Mouse (Mus musculus) embryonic facial prominence, embryonic 14.5 days (tissue): ENCODE measurements around the gene Pdzd3. TPM values are rescaled to one million over a fixed set of nuclear protein-coding genes. Genes with fewer than 3 reads are reported as not detected.

ENCODE experiments used
- ATAC-seq: fragments of 200-750 bp; cut with Nextera tagmentation; 2 replicates; pipeline ENCODE4 v1.8.0; 2017; ENCODE audit warnings: low read depth, moderate number of reproducible peaks, moderate TSS enrichment
- DNase-seq: peaks from one replicate; pipeline ENCODE4 v3.0.0-alpha.2; 2015; ENCODE audit warnings: low spot score
- H3K27ac ChIP-seq: fragments of 300-500 bp; sonication (generic); replicated peaks from 2 replicates; pipeline ENCODE4 v1.5.1; 2014; ENCODE audit warnings: low read depth, mild to moderate bottlenecking, low read length, moderate library complexity
- H3K27me3 ChIP-seq: fragments of 300-500 bp; sonication (generic); replicated peaks from 2 replicates; pipeline ENCODE4 v1.6.1; 2014; ENCODE audit warnings: low read length; ENCODE audit not compliant: control insufficient read depth, insufficient read depth
- H3K36me3 ChIP-seq: fragments of 300-500 bp; sonication (generic); 2 replicates; pipeline ENCODE4 v1.6.1; 2014; ENCODE audit warnings: low read length, mixed read lengths; ENCODE audit not compliant: control insufficient read depth, insufficient read depth
- H3K4me1 ChIP-seq: fragments of 300-500 bp; sonication (generic); 2 replicates; pipeline ENCODE4 v1.6.1; 2014; ENCODE audit warnings: antibody characterized with exemption, low read length; ENCODE audit not compliant: control insufficient read depth, insufficient read depth
- H3K4me2 ChIP-seq: fragments of 300-500 bp; sonication (generic); 2 replicates; pipeline ENCODE4 v1.6.1; 2014; ENCODE audit warnings: low read depth, mild to moderate bottlenecking, low read length, moderate library complexity, mixed read lengths
- H3K4me3 ChIP-seq: fragments of 300-500 bp; sonication (generic); 2 replicates; pipeline ENCODE4 v1.5.1; 2014; ENCODE audit warnings: low read depth, mild to moderate bottlenecking, low read length
- H3K9ac ChIP-seq: fragments of 300-500 bp; sonication (generic); 2 replicates; pipeline ENCODE4 v1.6.1; 2014; ENCODE audit warnings: low read depth, mild to moderate bottlenecking, low read length, moderate library complexity, mixed read lengths
- H3K9me3 ChIP-seq: fragments of 300-500 bp; sonication (generic); 2 replicates; pipeline ENCODE4 v1.6.1; 2016; ENCODE audit warnings: low read length; ENCODE audit not compliant: control insufficient read depth
- WGBS: fragments of 180-500 bp; shearing (Covaris S2); extraction: QIAGEN DNeasy Blood & Tissue Kit; methylation state at CpG from one replicate; pipeline ENCODE4 v1.1.7; 2014; 5-methylcytosine and 5-hydroxymethylcytosine counted together
- polyA plus RNA-seq: library from polyadenylated mRNA; unstranded; fragments of >200 nt; fragmentation: Nextera tagmentation; extraction: Ambion mirVana; gene quantifications from 2 replicates; pipeline ENCODE4 v1.2.1, GENCODE M21; 2014

Pdzd3 gene
- polyA plus RNA-seq, 1 experiment from 2014 or later, result 0.15 TPM

GRCm38 (mm10) chr9:44259014-44259413, 7.7 kb upstream of the Pdzd3 start:
- H3K9me3 ChIP-seq, result no peaks in the 10 kb centered on the region
- H3K27me3 ChIP-seq, result no peaks in the 10 kb centered on the region
- H3K27ac ChIP-seq, result no peak overlapping the region
- no peak for ATAC-seq
- no peak overlapping the region for H3K9ac ChIP-seq
- H3K4me2 ChIP-seq, result no peak overlapping the region
- 82% methylated on average over 10 of the region's 10 CpGs for WGBS
- no peak for DNase-seq
- H3K4me3 ChIP-seq, result no peak overlapping the region
- H3K4me1 ChIP-seq, result peaks cover 13% of the 10 kb centered on the region
- H3K36me3 ChIP-seq, result peaks cover 5% of the 10 kb centered on the region; the same call in 1 of the 2 replicates

- Histone ChIP-seq H3K27me3 (no peaks in the 10 kb centered on the region), H3K4me2 (no peak overlapping the region), H3K4me1 (peaks cover 16% of the 10 kb centered on the region), H3K36me3 (no peaks in the 10 kb centered on the region), H3K27ac (no peak overlapping the region), H3K9ac (no peak overlapping the region), H3K4me3 (no peak overlapping the region), H3K9me3 (no peaks in the 10 kb centered on the region)
- no peak for DNase-seq
- ATAC-seq, result no peak
- 75% methylated on average over 8 of the region's 8 CpGs for WGBS
These were observed 4.9 kb upstream of the Pdzd3 start for GRCm38 (mm10) chr9:44256213-44256612.

GRCm38 (mm10) chr9:44255136-44255521, 3.9 kb upstream of the Pdzd3 start:
- WGBS, result 47% methylated on average over 6 of the region's 6 CpGs
- Histone ChIP-seq H3K27ac (peak overlapping the region; percentile 34; the same call in 1 of the 2 replicates), H3K4me2 (no peak overlapping the region), H3K4me1 (peaks cover 16% of the 10 kb centered on the region), H3K4me3 (no peak overlapping the region), H3K9me3 (no peaks in the 10 kb centered on the region), H3K27me3 (no peaks in the 10 kb centered on the region), H3K9ac (no peak overlapping the region), H3K36me3 (no peaks in the 10 kb centered on the region)
- DNase-seq (no peak), ATAC-seq (no peak)

GRCm38 (mm10) chr9:44254508-44255135, 3.4 kb upstream of the Pdzd3 start:
- ATAC-seq, result peak; percentile 53
- WGBS, result 12% methylated on average over 5 of the region's 5 CpGs
- no peaks in the 10 kb centered on the region for H3K36me3 ChIP-seq
- H3K4me2 ChIP-seq, result no peak overlapping the region
- no peaks in the 10 kb centered on the region for H3K27me3 ChIP-seq
- H3K27ac ChIP-seq, result 0 out of 2 replicates have a peak overlapping the region, but pooled peaks have one; percentile 34
- H3K9ac ChIP-seq, result no peak overlapping the region
- H3K9me3 ChIP-seq, result no peaks in the 10 kb centered on the region
- no peak overlapping the region for H3K4me3 ChIP-seq
- DNase-seq, result peak; percentile 53
- H3K4me1 ChIP-seq, result peaks cover 16% of the 10 kb centered on the region

GRCm38 (mm10) chr9:44253441-44253840, 2.2 kb upstream of the Pdzd3 start:
- no peak for ATAC-seq
- 59% methylated on average over 6 of the region's 6 CpGs for WGBS

GRCm38 (mm10) chr9:44250445-44250844, 826 bp downstream of the Pdzd3 start:
- no peaks in the 10 kb centered on the region for H3K36me3 ChIP-seq
- H3K27ac ChIP-seq, result no peak overlapping the region
- DNase-seq (no peak), ATAC-seq (no peak)
- H3K27me3 ChIP-seq, result no peaks in the 10 kb centered on the region
- no peak overlapping the region for H3K9ac ChIP-seq
- peaks cover 16% of the 10 kb centered on the region for H3K4me1 ChIP-seq
- no peak overlapping the region for H3K4me3 ChIP-seq
- no peaks in the 10 kb centered on the region for H3K9me3 ChIP-seq
- 79% methylated on average over 4 of the region's 4 CpGs for WGBS
- H3K4me2 ChIP-seq, result no peak overlapping the region

More at GRCm38 (mm10) chr9:44253441-44253840, 2.2 kb upstream of the Pdzd3 start:
- H3K27ac ChIP-seq, result no peak overlapping the region
- H3K4me1 ChIP-seq, result peaks cover 16% of the 10 kb centered on the region
- peak; percentile 55 for DNase-seq
- H3K4me3 ChIP-seq, result no peak overlapping the region
- no peak overlapping the region for H3K4me2 ChIP-seq
- no peaks in the 10 kb centered on the region for H3K9me3 ChIP-seq
- no peaks in the 10 kb centered on the region for H3K27me3 ChIP-seq
- no peaks in the 10 kb centered on the region for H3K36me3 ChIP-seq
- H3K9ac ChIP-seq, result no peak overlapping the region

- peak; percentile 87 for ATAC-seq
- no peak overlapping the region for H3K9ac ChIP-seq
- H3K4me2 ChIP-seq, result no peak overlapping the region
- peaks cover 8% of the 10 kb centered on the region for H3K4me1 ChIP-seq
- H3K36me3 ChIP-seq, result no peaks in the 10 kb centered on the region
- H3K9me3 ChIP-seq, result no peaks in the 10 kb centered on the region
- peak; percentile 75 for DNase-seq
- no peak overlapping the region for H3K4me3 ChIP-seq
- H3K27ac ChIP-seq, result no peak overlapping the region
- 52% methylated on average over 26 of the region's 26 CpGs for WGBS
- no peaks in the 10 kb centered on the region for H3K27me3 ChIP-seq
These were observed 1.8 kb downstream of the Pdzd3 start for GRCm38 (mm10) chr9:44249181-44250146.

- no peak overlapping the region for H3K4me3 ChIP-seq
These were observed 3.4 kb downstream of the Pdzd3 start for GRCm38 (mm10) chr9:44247907-44248306.

More at GRCm38 (mm10) chr9:44247907-44248306, 3.4 kb downstream of the Pdzd3 start:
- WGBS, result 82% methylated on average over 6 of the region's 6 CpGs
- Histone ChIP-seq H3K36me3 (no peaks in the 10 kb centered on the region), H3K4me1 (no peaks in the 10 kb centered on the region), H3K27me3 (no peaks in the 10 kb centered on the region), H3K9ac (no peak overlapping the region), H3K27ac (no peak overlapping the region), H3K9me3 (no peaks in the 10 kb centered on the region), H3K4me2 (no peak overlapping the region)
- no peak for ATAC-seq
- no peak for DNase-seq
